Mouse (Mus musculus): ENCODE data around the gene Galt. TPM values are rescaled to one million over a fixed set of nuclear protein-coding genes. Genes with fewer than 3 reads are reported as not detected.

Galt gene
- total and polyA plus RNA-seq, 3 experiments: 19.1 to 23.2 (median 22.9) TPM

DNA sequence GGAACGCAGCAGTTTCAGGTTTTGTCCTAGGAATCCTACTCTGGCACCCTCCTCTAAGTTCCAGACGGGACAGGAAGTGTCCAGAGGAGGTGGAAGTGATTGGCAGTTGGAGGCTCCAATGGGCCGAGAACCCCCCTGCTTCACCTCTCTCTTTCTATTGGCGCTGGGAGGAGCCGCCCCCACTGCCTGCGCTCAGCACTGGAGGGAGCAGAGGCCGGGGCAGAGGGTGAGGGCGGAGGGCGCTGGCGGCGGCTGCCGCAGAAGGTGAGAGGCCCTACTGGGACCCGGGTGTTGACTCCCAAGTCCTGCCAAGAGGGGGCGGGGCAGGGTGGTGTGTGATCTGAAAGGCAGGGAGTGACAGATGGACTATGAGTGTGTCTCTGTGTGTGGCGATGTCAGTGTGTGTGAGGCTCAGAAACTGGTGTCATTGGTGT is 5.3 kb downstream of the Galt start:
- in situ Hi-C loops (cut with MboI; ENCODE audit: low pct_ligation_motif_present, low pct_unique_long_range_greater_than_20kb, low sequenced_read_pairs): no loop called here
- TF ChIP-seq KAT2A (IDR thresholded peaks at IDR 0.05; ENCODE audit: insufficient replicate concordance, low read length) (no peak), IRF4 (IDR thresholded peaks at IDR 0.05; ENCODE audit: low read depth, low read length) (no peak), ZNF384 (IDR thresholded peaks at IDR 0.05; ENCODE audit: low read depth, low read length) (no peak), JUND (conservative IDR thresholded peaks at IDR 0.05; ENCODE audit: low read depth, low read length) (no peak), MAFK (IDR thresholded peaks at IDR 0.05; ENCODE audit: insufficient replicate concordance, low read length) (no peak), SIN3A (IDR thresholded peaks at IDR 0.05; ENCODE audit: low read length) (no peak), TCF12 (IDR thresholded peaks at IDR 0.05; ENCODE audit: low read depth, low read length) (no peak), ELF1 (IDR thresholded peaks at IDR 0.05; ENCODE audit: low read depth, low read length) (no peak), E2F4 (IDR thresholded peaks at IDR 0.05; ENCODE audit: insufficient replicate concordance, low read depth, low read length) (no peak)
- H3K4me2 ChIP-seq (ENCODE audit: insufficient read depth, low read depth, poor library complexity, severe bottlenecking): no peak overlapping the region
- H3K36me3 ChIP-seq (replicated peaks in 1 of 2; ENCODE audit: control insufficient read depth in 1 of 2, insufficient read depth in 1 of 2, low read length in 1 of 2): peaks cover 13 to 49% of the 10 kb centered on the region in 2 experiments
- no peak overlapping the region for H3K9ac ChIP-seq (ENCODE audit: insufficient read depth, low read depth)
- H3K79me2 ChIP-seq (replicated peaks; ENCODE audit: control insufficient read depth, extremely low read depth, insufficient read depth, poor library complexity, severe bottlenecking): no peaks in the 10 kb centered on the region
- dilution Hi-C loops (cut with MboI; ENCODE audit: extremely low pct_ligation_motif_present, extremely low pct_unique_long_range_greater_than_20kb, low sequenced_read_pairs): no loop called here
- H3K9me3 ChIP-seq (replicated peaks; ENCODE audit: low read length): no peaks in the 10 kb centered on the region
- no peak overlapping the region for H3K27ac ChIP-seq (ENCODE audit: insufficient read depth, low read depth)
- peaks cover 3 to 21% of the 10 kb centered on the region in 2 experiments for H3K4me1 ChIP-seq (ENCODE audit: control insufficient read depth in 1 of 2, insufficient read depth in 2 of 2)
- no peak overlapping the region for H3K4me3 ChIP-seq (replicated peaks in 1 of 3; ENCODE audit: low read depth in 2 of 3, low read length in 2 of 3, poor library complexity in 1 of 3)
- DNase-seq (ENCODE audit: extremely low read depth): no peak
- H3K27me3 ChIP-seq (replicated peaks): no peaks in the 10 kb centered on the region

DNA sequence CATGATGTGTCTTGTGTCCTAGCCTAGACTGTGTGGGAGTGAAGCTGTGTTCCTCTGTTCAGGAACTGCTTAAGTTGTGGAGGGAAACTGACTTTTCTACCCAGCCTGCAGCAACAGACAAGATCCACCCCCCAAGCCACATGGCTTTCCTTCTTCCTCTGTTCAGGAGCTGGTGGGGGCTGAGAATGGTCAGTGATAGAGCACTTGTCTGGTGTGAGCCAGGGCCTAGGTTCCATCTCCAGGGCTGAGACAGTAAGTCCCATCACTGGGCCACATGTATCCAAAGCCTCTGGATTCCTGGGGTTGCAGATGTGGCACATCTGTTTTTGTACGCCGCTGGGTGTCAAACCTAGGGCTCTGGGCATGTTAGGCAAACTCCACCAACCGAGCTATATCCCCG is 5.9 kb downstream of the Galt start:
- H3K27me3 ChIP-seq (replicated peaks): no peaks in the 10 kb centered on the region
- H3K27ac ChIP-seq (ENCODE audit: insufficient read depth, low read depth): no peak overlapping the region
- H3K79me2 ChIP-seq (replicated peaks; ENCODE audit: control insufficient read depth, extremely low read depth, insufficient read depth, poor library complexity, severe bottlenecking): no peaks in the 10 kb centered on the region
- H3K9ac ChIP-seq (ENCODE audit: insufficient read depth, low read depth): no peak overlapping the region
- no peaks in the 10 kb centered on the region for H3K9me3 ChIP-seq (replicated peaks; ENCODE audit: low read length)
- TF ChIP-seq POLR2AphosphoS2 (IDR thresholded peaks at IDR 0.05; ENCODE audit: low read depth, low read length): no peak
- no peak for TF ChIP-seq HCFC1 (IDR thresholded peaks at IDR 0.05; ENCODE audit: low read depth, low read length)
- TF ChIP-seq KAT2A (IDR thresholded peaks at IDR 0.05; ENCODE audit: insufficient replicate concordance, low read length): no peak
- TF ChIP-seq ELF1 (IDR thresholded peaks at IDR 0.05; ENCODE audit: low read depth, low read length): no peak
- TF ChIP-seq BHLHE40 (IDR thresholded peaks at IDR 0.05; ENCODE audit: low read depth, low read length): no peak
- no peak for TF ChIP-seq GABPA (IDR thresholded peaks at IDR 0.05; ENCODE audit: insufficient replicate concordance, low read depth, low read length)
- no peak for TF ChIP-seq NRF1 (IDR thresholded peaks at IDR 0.05; ENCODE audit: low read depth, low read length)
- no peak for TF ChIP-seq ZC3H11A (IDR thresholded peaks at IDR 0.05; ENCODE audit: low read depth, low read length)
- no peak for TF ChIP-seq NELFE (IDR thresholded peaks at IDR 0.05; ENCODE audit: low read depth, low read length)
- TF ChIP-seq TBP (conservative IDR thresholded peaks at IDR 0.05; ENCODE audit: low read depth, low read length): no peak
- TF ChIP-seq MAFK (IDR thresholded peaks at IDR 0.05; ENCODE audit: insufficient replicate concordance, low read length): no peak
- no peak for DNase-seq (ENCODE audit: extremely low read depth)
- H3K36me3 ChIP-seq (replicated peaks in 1 of 2; ENCODE audit: control insufficient read depth in 1 of 2, insufficient read depth in 1 of 2, low read length in 1 of 2): peaks cover 13 to 51% of the 10 kb centered on the region in 2 experiments
- dilution Hi-C loops (cut with MboI; ENCODE audit: extremely low pct_ligation_motif_present, extremely low pct_unique_long_range_greater_than_20kb, low sequenced_read_pairs) (no loop called here), in situ Hi-C loops (cut with MboI; ENCODE audit: low pct_ligation_motif_present, low pct_unique_long_range_greater_than_20kb, low sequenced_read_pairs) (no loop called here)
- peaks cover 3 to 21% of the 10 kb centered on the region in 2 experiments for H3K4me1 ChIP-seq (ENCODE audit: control insufficient read depth in 1 of 2, insufficient read depth in 2 of 2)
- peak overlapping the region in 1 of 3 experiments; percentile 23 for H3K4me3 ChIP-seq (replicated peaks in 1 of 3; ENCODE audit: low read depth in 2 of 3, low read length in 2 of 3, poor library complexity in 1 of 3)
- H3K4me2 ChIP-seq (ENCODE audit: insufficient read depth, low read depth, poor library complexity, severe bottlenecking): no peak overlapping the region

All from CH12.LX (cell line).